Mouse (Mus musculus): ENCODE data around the gene Zfp330. TPM values are rescaled to one million over a fixed set of nuclear protein-coding genes. Genes with fewer than 3 reads are reported as not detected.

Zfp330 gene
- polyA plus RNA-seq, 1 experiment: 87.9 TPM

- Histone ChIP-seq H3K27ac (ENCODE audit: insufficient read depth, low read length) (no peak overlapping the region), H3K9me3 (replicated peaks; ENCODE audit: control insufficient read depth, insufficient read depth, low read length, poor library complexity, severe bottlenecking) (no peaks in the 10 kb centered on the region), H3K4me1 (ENCODE audit: control insufficient read depth, insufficient read depth, low read length) (no peaks in the 10 kb centered on the region), H3K36me3 (ENCODE audit: control insufficient read depth, insufficient read depth, low read length, poor library complexity, severe bottlenecking) (peaks cover 14% of the 10 kb centered on the region), H3K27me3 (ENCODE audit: control insufficient read depth, insufficient read depth, low read length, poor library complexity, severe bottlenecking) (no peaks in the 10 kb centered on the region), H3K9ac (ENCODE audit: low read depth, poor library complexity, severe bottlenecking) (no peak overlapping the region), H3K4me3 (ENCODE audit: low read depth, low read length) (no peak overlapping the region)
- TF ChIP-seq POLR2A (IDR thresholded peaks at IDR 0.05; ENCODE audit: insufficient read depth, low read length) (no peak), CTCF (IDR thresholded peaks at IDR 0.05; ENCODE audit: low read depth, low read length) (no peak), EP300 (IDR thresholded peaks at IDR 0.05; ENCODE audit: insufficient read depth, low read depth, low read length) (no peak)
Measured at GRCm38 (mm10) chr8:82759071-82759470, 14.9 kb downstream of the Zfp330 start.

DNA sequence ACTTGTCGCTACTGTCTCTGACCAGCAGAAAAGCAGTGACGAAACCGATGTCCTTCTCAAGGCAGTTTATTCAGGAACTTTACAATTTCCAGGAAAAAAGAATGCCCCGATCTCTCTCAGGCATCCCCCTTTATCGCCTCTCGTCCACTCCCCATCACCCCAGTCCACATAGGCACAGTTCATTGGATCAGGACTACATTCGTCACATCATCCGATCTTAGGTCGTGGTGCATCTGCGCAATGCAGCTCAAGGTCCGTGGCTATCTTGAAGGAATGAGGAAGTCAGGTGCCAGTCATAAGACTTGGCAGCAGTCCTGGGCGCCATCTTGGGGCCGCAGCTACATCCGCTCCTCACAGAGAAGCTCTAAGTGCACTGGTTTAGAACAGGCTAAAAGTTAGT, 19.0 kb downstream of the Zfp330 start:
- H3K36me3 ChIP-seq (ENCODE audit: control insufficient read depth, insufficient read depth, low read length, poor library complexity, severe bottlenecking): no peaks in the 10 kb centered on the region
- no peak overlapping the region for H3K27ac ChIP-seq (ENCODE audit: insufficient read depth, low read length)
- H3K4me1 ChIP-seq (ENCODE audit: control insufficient read depth, insufficient read depth, low read length): no peaks in the 10 kb centered on the region
- H3K9ac ChIP-seq (ENCODE audit: low read depth, poor library complexity, severe bottlenecking): no peak overlapping the region
- TF ChIP-seq EP300 (IDR thresholded peaks at IDR 0.05; ENCODE audit: insufficient read depth, low read depth, low read length) (no peak), POLR2A (IDR thresholded peaks at IDR 0.05; ENCODE audit: insufficient read depth, low read length) (no peak), CTCF (IDR thresholded peaks at IDR 0.05; ENCODE audit: low read depth, low read length) (no peak)
- no peak overlapping the region for H3K4me3 ChIP-seq (ENCODE audit: low read depth, low read length)
- peaks cover 11% of the 10 kb centered on the region for H3K9me3 ChIP-seq (replicated peaks; ENCODE audit: control insufficient read depth, insufficient read depth, low read length, poor library complexity, severe bottlenecking)
- no peaks in the 10 kb centered on the region for H3K27me3 ChIP-seq (ENCODE audit: control insufficient read depth, insufficient read depth, low read length, poor library complexity, severe bottlenecking)

DNA sequence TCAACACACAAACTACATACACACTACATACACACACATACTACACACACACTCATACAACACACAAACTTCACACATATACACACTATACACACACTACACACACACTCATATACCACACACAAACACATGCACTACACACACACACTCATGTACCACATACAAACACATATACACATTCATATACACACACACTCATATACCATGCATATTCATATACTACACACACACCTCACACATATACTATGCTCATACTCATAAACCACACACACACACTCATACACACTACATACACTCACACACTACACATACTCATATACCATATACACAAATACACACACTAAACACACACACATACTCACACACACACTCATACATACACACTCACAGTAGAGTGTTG, 27.3 kb downstream of the Zfp330 start:
- no peak for TF ChIP-seq EP300 (IDR thresholded peaks at IDR 0.05; ENCODE audit: insufficient read depth, low read depth, low read length)
- TF ChIP-seq CTCF (IDR thresholded peaks at IDR 0.05; ENCODE audit: low read depth, low read length): no peak
- no peak for TF ChIP-seq POLR2A (IDR thresholded peaks at IDR 0.05; ENCODE audit: insufficient read depth, low read length)
- Histone ChIP-seq H3K27me3 (ENCODE audit: control insufficient read depth, insufficient read depth, low read length, poor library complexity, severe bottlenecking) (no peaks in the 10 kb centered on the region), H3K36me3 (ENCODE audit: control insufficient read depth, insufficient read depth, low read length, poor library complexity, severe bottlenecking) (no peaks in the 10 kb centered on the region), H3K9me3 (replicated peaks; ENCODE audit: control insufficient read depth, insufficient read depth, low read length, poor library complexity, severe bottlenecking) (peaks cover 11% of the 10 kb centered on the region), H3K4me3 (ENCODE audit: low read depth, low read length) (no peak overlapping the region), H3K27ac (ENCODE audit: insufficient read depth, low read length) (no peak overlapping the region), H3K4me1 (ENCODE audit: control insufficient read depth, insufficient read depth, low read length) (no peaks in the 10 kb centered on the region), H3K9ac (ENCODE audit: low read depth, poor library complexity, severe bottlenecking) (no peak overlapping the region)

- H3K36me3 ChIP-seq (ENCODE audit: control insufficient read depth, insufficient read depth, low read length, poor library complexity, severe bottlenecking): no peaks in the 10 kb centered on the region
- no peak overlapping the region for H3K4me3 ChIP-seq (ENCODE audit: low read depth, low read length)
- H3K9me3 ChIP-seq (replicated peaks; ENCODE audit: control insufficient read depth, insufficient read depth, low read length, poor library complexity, severe bottlenecking): peaks cover 11% of the 10 kb centered on the region
- H3K27me3 ChIP-seq (ENCODE audit: control insufficient read depth, insufficient read depth, low read length, poor library complexity, severe bottlenecking): no peaks in the 10 kb centered on the region
- no peak overlapping the region for H3K9ac ChIP-seq (ENCODE audit: low read depth, poor library complexity, severe bottlenecking)
- no peak for TF ChIP-seq EP300 (IDR thresholded peaks at IDR 0.05; ENCODE audit: insufficient read depth, low read depth, low read length)
- TF ChIP-seq POLR2A (IDR thresholded peaks at IDR 0.05; ENCODE audit: insufficient read depth, low read length): no peak
- no peak for TF ChIP-seq CTCF (IDR thresholded peaks at IDR 0.05; ENCODE audit: low read depth, low read length)
- no peaks in the 10 kb centered on the region for H3K4me1 ChIP-seq (ENCODE audit: control insufficient read depth, insufficient read depth, low read length)
- no peak overlapping the region for H3K27ac ChIP-seq (ENCODE audit: insufficient read depth, low read length)
Measured at GRCm38 (mm10) chr8:82743905-82744904, 29.8 kb downstream of the Zfp330 start.

Other genes starting within 250 kb of the Zfp330 start
- 0.35 and 0.46 TPM in 2 replicates for gene Rnf150, start 89.2 kb upstream of the Zfp330 start, polyA plus RNA-seq (2011; ENCODE audit: insufficient read depth, insufficient read length, low read depth, missing spikeins)